Mouse (Mus musculus): ENCODE results near the gene Rtkn2.

The Rtkn2 gene

GRCm38 (mm10) chr10:68107716-68108115, 128.3 kb downstream of the Rtkn2 start:
- no peak for DNase-seq

All from thymus, postnatal 14 days (tissue).